Mouse (Mus musculus): ENCODE measurements around the gene Pard6a. TPM values are rescaled to one million over a fixed set of nuclear protein-coding genes. Genes with fewer than 3 reads are reported as not detected.

Pard6a gene
- polyA plus RNA-seq, 1 experiment = not detected

DNA sequence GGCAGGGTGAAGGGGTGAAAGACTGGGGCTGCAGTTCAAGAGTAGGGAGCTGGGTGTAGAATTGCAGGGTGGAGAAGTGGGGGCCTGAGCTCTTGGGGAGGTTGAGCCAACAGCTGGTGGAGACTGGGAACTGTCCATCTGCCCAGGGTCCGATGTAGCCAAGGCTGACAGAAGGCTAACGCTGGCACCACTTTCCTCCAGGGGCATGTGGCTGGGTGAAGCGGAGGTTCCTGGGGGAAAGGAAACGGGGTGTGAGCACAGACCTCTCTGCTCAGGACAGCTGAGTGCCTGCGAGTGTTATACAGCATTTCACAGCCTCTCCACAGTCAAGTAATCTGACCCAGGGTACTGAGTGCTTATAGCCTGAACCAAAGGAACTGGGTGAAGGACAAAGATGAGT is 2.2 kb upstream of the Pard6a start:
- 88% methylated on average over 5 of the region's 5 CpGs for WGBS
- TF ChIP-seq CTCF (IDR thresholded peaks at IDR 0.05; ENCODE audit: insufficient read depth, low read depth, low read length) = no peak
- no peak for TF ChIP-seq POLR2A (IDR thresholded peaks at IDR 0.05; ENCODE audit: insufficient read depth, low read depth, low read length)
- H3K4me3 ChIP-seq (ENCODE audit: insufficient read depth, low read depth, low read length) = no peak overlapping the region
- H3K27ac ChIP-seq (ENCODE audit: insufficient read depth, low read depth, low read length) = no peak overlapping the region
- H3K4me1 ChIP-seq (ENCODE audit: control insufficient read depth, insufficient read depth, low read length) = peaks cover 39% of the 10 kb centered on the region

DNA sequence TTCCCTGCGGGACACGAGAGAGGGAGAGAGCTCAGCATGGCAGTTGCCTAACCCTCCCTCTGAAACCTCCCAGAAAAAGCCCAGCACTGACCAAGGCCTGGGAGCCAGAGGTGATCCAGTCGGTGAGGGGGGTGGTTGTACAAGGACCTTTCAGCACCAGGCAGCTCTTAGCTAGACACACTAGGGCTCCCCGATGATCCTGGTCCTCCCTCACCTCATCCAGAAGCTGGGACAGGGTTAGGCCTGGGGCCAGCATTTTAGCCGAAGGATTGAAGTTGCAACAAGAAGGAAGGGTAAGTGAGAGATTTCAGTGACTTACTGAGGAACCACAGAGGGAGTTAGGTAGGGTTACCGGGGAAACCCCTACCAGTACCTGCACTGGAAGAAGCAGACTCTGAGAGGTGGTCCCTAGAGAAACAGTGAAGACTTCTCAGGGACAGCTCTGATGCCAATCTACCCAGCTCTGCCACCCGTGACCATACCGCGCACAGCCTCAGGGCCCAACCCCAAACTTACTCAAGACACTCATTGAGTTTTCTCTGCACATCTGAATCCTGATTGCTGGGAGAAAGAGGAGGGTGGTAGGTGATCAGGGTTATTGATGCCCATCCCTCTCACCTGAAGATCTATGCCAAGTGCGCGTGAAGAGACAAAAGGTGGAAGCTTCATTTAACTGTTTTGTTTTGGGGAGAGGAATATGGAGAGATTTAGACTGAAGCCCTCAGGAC is 1.3 kb upstream of the Pard6a start:
- Histone ChIP-seq H3K27ac (ENCODE audit: insufficient read depth, low read depth, low read length) (no peak overlapping the region), H3K4me3 (ENCODE audit: insufficient read depth, low read depth, low read length) (no peak overlapping the region; the same call in 1 of the 2 replicates), H3K4me1 (ENCODE audit: control insufficient read depth, insufficient read depth, low read length) (peaks cover 34% of the 10 kb centered on the region)
- WGBS = 80% methylated on average over 11 of the region's 11 CpGs
- TF ChIP-seq POLR2A (IDR thresholded peaks at IDR 0.05; ENCODE audit: insufficient read depth, low read depth, low read length) (no peak), CTCF (IDR thresholded peaks at IDR 0.05; ENCODE audit: insufficient read depth, low read depth, low read length) (no peak)

DNA sequence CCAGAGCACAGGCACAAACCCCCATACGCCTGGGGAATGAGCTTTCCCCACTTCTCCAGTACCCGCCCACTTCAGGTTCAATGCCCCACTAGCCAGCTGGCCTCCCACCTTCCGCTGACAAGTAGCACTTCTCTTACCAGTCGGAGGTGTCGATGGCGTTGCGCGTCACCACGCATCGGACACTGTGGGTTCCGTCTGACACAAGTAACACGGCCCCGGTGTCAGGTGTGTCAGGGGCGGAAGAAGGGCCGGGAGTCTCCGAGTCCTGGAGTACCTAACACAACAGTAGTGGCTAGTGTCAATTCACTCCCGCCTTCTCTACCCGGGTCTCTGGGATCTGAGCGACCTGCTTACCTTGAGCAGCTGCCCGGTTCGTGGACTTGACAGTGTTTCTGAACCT is 382 bp upstream of the Pard6a start:
- Histone ChIP-seq H3K4me1 (ENCODE audit: control insufficient read depth, insufficient read depth, low read length) (peaks cover 25% of the 10 kb centered on the region), H3K27ac (ENCODE audit: insufficient read depth, low read depth, low read length) (peak overlapping the region; percentile 99), H3K4me3 (ENCODE audit: insufficient read depth, low read depth, low read length) (peak overlapping the region; percentile 92)
- under 1% methylated on average over 21 of the region's 21 CpGs for WGBS
- TF ChIP-seq CTCF (IDR thresholded peaks at IDR 0.05; ENCODE audit: insufficient read depth, low read depth, low read length) (no peak), POLR2A (IDR thresholded peaks at IDR 0.05; ENCODE audit: insufficient read depth, low read depth, low read length) (no peak)

DNA sequence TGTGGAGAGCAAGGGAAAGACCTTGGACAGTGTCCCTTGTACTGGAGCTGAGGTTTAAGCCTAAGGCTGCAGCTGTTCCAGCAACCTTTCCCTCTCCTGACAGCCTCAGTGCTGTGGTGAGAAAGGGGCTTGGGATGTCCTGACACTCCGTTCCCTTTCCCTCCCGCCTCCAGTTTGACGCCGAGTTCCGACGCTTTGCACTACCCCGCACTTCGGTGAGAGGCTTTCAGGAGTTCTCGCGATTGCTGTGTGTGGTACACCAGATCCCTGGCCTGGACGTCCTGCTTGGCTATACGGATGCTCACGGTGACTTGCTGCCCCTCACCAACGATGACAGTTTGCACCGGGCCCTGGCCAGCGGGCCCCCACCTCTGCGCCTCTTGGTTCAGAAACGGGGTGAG is 1.1 kb downstream of the Pard6a start:
- WGBS = 27% methylated on average over 18 of the region's 18 CpGs
- TF ChIP-seq POLR2A (IDR thresholded peaks at IDR 0.05; ENCODE audit: insufficient read depth, low read depth, low read length) (no peak), CTCF (IDR thresholded peaks at IDR 0.05; ENCODE audit: insufficient read depth, low read depth, low read length) (no peak)
- peaks cover 24% of the 10 kb centered on the region for H3K4me1 ChIP-seq (ENCODE audit: control insufficient read depth, insufficient read depth, low read length)
- H3K27ac ChIP-seq (ENCODE audit: insufficient read depth, low read depth, low read length) = peak overlapping the region; percentile 50
- peak overlapping the region; percentile 92 for H3K4me3 ChIP-seq (ENCODE audit: insufficient read depth, low read depth, low read length)

DNA sequence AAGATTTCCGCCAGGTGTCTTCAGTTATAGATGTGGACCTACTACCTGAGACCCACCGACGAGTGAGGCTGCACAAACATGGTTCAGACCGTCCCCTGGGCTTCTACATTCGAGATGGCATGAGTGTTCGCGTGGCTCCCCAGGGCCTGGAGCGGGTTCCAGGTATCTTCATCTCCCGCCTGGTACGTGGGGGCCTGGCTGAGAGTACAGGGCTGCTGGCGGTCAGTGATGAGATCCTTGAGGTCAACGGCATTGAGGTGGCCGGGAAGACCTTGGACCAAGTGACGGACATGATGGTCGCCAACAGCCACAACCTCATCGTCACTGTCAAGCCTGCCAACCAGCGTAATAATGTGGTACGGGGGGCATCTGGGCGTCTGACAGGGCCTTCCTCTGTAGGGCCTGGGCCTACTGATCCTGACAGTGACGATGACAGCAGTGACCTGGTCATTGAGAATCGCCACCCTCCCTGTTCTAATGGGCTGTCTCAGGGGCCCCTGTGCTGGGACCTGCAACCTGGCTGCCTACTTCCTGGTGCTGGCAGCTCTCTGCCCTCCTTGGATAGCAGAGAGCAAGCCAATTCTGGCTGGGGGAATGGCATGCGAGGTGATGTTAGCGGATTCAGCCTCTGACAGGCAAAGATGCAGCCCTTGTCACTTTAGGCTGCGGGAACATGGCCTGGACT is 1.9 kb downstream of the Pard6a start:
- TF ChIP-seq POLR2A (IDR thresholded peaks at IDR 0.05; ENCODE audit: insufficient read depth, low read depth, low read length) (no peak), CTCF (IDR thresholded peaks at IDR 0.05; ENCODE audit: insufficient read depth, low read depth, low read length) (no peak)
- H3K4me1 ChIP-seq (ENCODE audit: control insufficient read depth, insufficient read depth, low read length) = peaks cover 29% of the 10 kb centered on the region
- WGBS = 93% methylated on average over 24 of the region's 24 CpGs
- H3K27ac ChIP-seq (ENCODE audit: insufficient read depth, low read depth, low read length) = no peak overlapping the region
- peak overlapping the region; percentile 92 for H3K4me3 ChIP-seq (ENCODE audit: insufficient read depth, low read depth, low read length)

DNA sequence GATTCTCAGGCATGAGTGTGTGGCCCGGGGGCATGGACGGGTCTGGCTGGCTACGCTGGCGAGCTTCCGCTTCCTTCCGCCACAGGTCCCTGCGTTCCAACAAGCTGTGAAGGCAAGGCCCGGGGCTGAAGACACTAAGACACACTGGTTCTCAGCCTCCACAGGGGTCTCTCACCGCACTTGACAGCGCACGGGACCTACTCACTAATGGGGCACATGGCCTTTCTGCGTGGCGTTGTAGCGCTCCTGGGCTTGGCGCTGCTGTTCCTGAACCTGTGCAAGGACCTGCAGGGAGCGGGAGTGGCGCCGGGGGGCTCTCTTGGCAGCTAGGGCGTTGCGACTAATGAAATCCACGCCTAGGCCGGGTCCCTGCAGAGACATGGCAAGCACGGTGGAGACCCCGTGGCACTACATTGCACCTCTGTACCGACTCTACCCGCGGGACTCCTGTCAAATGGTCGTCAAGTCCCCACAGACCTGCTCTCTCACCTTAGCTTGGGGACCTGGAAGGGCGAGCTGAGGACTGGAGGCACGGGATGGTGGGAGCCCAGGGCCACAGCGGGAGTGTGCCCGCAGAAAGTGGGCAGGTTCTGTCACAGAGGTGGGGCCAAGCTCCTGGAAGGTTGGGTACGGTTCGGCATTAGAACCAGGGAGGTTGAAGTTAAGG is 3.3 kb downstream of the Pard6a start:
- WGBS = 92% methylated on average over 34 of the region's 34 CpGs
- TF ChIP-seq POLR2A (IDR thresholded peaks at IDR 0.05; ENCODE audit: insufficient read depth, low read depth, low read length) = no peak
- TF ChIP-seq CTCF (IDR thresholded peaks at IDR 0.05; ENCODE audit: insufficient read depth, low read depth, low read length) = no peak
- Histone ChIP-seq H3K27ac (ENCODE audit: insufficient read depth, low read depth, low read length) (no peak overlapping the region), H3K4me3 (ENCODE audit: insufficient read depth, low read depth, low read length) (no peak overlapping the region), H3K4me1 (ENCODE audit: control insufficient read depth, insufficient read depth, low read length) (peaks cover 33% of the 10 kb centered on the region)

DNA sequence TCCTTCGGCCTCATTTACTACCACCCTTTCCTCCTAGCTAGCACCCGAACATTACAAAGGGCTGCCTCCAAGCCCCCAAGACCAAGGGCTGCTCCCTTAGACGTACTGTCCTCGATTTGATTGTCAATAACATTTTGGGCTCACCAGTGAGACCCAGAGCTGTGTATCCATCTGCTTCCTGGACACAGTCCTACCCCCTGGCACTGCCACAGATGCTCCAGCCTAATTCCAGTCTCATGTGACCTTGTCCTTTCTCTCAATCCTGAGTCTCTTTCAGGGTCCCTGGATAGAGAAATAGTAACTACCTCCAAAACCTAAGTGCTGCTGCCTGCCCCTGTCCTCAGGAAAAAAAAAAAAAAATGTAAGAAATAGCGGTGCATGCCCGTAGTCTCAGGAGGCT is 4.0 kb downstream of the Pard6a start:
- 88% methylated on average over 6 of the region's 6 CpGs for WGBS
- no peak overlapping the region for H3K27ac ChIP-seq (ENCODE audit: insufficient read depth, low read depth, low read length)
- H3K4me1 ChIP-seq (ENCODE audit: control insufficient read depth, insufficient read depth, low read length) = peaks cover 28% of the 10 kb centered on the region
- TF ChIP-seq CTCF (IDR thresholded peaks at IDR 0.05; ENCODE audit: insufficient read depth, low read depth, low read length) = no peak
- no peak for TF ChIP-seq POLR2A (IDR thresholded peaks at IDR 0.05; ENCODE audit: insufficient read depth, low read depth, low read length)
- H3K4me3 ChIP-seq (ENCODE audit: insufficient read depth, low read depth, low read length) = no peak overlapping the region

DNA sequence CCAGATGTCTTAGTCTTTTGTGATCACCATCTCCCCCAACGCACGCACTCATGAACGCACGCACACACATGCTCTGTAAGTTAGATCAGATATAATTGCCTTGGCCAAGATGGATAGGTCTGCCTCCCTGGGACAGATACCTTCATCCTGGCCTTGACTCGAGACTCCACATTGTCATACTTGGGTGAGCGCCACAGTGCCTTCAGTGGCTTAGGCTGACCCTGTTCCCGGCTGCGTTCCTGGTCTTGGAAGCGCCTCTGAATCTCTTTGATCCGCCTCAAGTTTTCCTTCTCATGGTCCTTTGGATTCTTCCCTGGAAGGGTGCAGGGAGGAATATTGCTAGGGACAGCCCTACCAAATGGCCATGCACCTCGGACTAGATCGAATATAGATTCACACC is 5.5 kb downstream of the Pard6a start:
- 72% methylated on average over 12 of the region's 12 CpGs for WGBS
- no peak overlapping the region for H3K4me3 ChIP-seq (ENCODE audit: insufficient read depth, low read depth, low read length)
- TF ChIP-seq POLR2A (IDR thresholded peaks at IDR 0.05; ENCODE audit: insufficient read depth, low read depth, low read length) (no peak), CTCF (IDR thresholded peaks at IDR 0.05; ENCODE audit: insufficient read depth, low read depth, low read length) (no peak)
- H3K27ac ChIP-seq (ENCODE audit: insufficient read depth, low read depth, low read length) = no peak overlapping the region
- peaks cover 23% of the 10 kb centered on the region for H3K4me1 ChIP-seq (ENCODE audit: control insufficient read depth, insufficient read depth, low read length)

Measured in olfactory bulb, adult 2 months (tissue).